Mouse (Mus musculus) ES-Bruce4 (cell line): Measurements from ENCODE around the gene Acot7. TPM values are rescaled to one million over a fixed set of nuclear protein-coding genes. Genes with fewer than 3 reads are reported as not detected.

Experiments used
- H3K27ac ChIP-seq: 2 replicates; pipeline ENCODE4 v1.5.1; 2012; ENCODE audit warnings: low read length, inconsistent platforms; ENCODE audit not compliant: insufficient read depth
- H3K27me3 ChIP-seq: 2 replicates; pipeline ENCODE4 v1.6.1; 2012; ENCODE audit warnings: mild to moderate bottlenecking, low read length, inconsistent platforms; ENCODE audit not compliant: control insufficient read depth, poor library complexity, insufficient read depth, severe bottlenecking
- H3K36me3 ChIP-seq: 2 replicates; pipeline ENCODE4 v1.6.1; 2012; ENCODE audit warnings: inconsistent platforms, mild to moderate bottlenecking, low read length, moderate library complexity; ENCODE audit not compliant: control insufficient read depth, poor library complexity, insufficient read depth, severe bottlenecking
- H3K4me1 ChIP-seq: one replicate; pipeline ENCODE4 v1.8.1; 2011; ENCODE audit warnings: low read length; ENCODE audit not compliant: control insufficient read depth, insufficient read depth
- H3K4me3 ChIP-seq: 2 replicates; pipeline ENCODE4 v1.5.1; 2011; ENCODE audit warnings: low read depth, mild to moderate bottlenecking, low read length
- H3K9ac ChIP-seq: 2 replicates; pipeline ENCODE4 v1.6.1; 2012; ENCODE audit warnings: low read depth, mild to moderate bottlenecking, inconsistent platforms; ENCODE audit not compliant: poor library complexity, severe bottlenecking
- H3K9me3 ChIP-seq: replicated peaks from 2 replicates; pipeline ENCODE4 v1.6.1; 2012; ENCODE audit warnings: mild to moderate bottlenecking, low read length, inconsistent platforms; ENCODE audit not compliant: control insufficient read depth, poor library complexity, insufficient read depth, severe bottlenecking
- CTCF ChIP-seq: IDR thresholded peaks from one replicate; pipeline ENCODE4 v1.8.1; 2011; ENCODE audit warnings: low read depth, low read length
- EP300 ChIP-seq: IDR thresholded peaks from 2 replicates; pipeline ENCODE4 v1.6.1; 2011; ENCODE audit warnings: low read depth, low read length; ENCODE audit not compliant: insufficient read depth
- POLR2A ChIP-seq: IDR thresholded peaks from one replicate; pipeline ENCODE4 v1.8.1; 2011; ENCODE audit warnings: low read length; ENCODE audit not compliant: insufficient read depth
- polyA plus RNA-seq: library from polyadenylated mRNA; stranded (reverse); fragments of >200 nt; gene quantifications from 2 replicates; pipeline ENCODE4 v1.2.4, GENCODE M21; 2011; ENCODE audit warnings: low read depth; ENCODE audit not compliant: missing spikeins, insufficient read depth, insufficient read length

The Acot7 gene
- polyA plus RNA-seq, 1 experiment, result 49.5 TPM

DNA sequence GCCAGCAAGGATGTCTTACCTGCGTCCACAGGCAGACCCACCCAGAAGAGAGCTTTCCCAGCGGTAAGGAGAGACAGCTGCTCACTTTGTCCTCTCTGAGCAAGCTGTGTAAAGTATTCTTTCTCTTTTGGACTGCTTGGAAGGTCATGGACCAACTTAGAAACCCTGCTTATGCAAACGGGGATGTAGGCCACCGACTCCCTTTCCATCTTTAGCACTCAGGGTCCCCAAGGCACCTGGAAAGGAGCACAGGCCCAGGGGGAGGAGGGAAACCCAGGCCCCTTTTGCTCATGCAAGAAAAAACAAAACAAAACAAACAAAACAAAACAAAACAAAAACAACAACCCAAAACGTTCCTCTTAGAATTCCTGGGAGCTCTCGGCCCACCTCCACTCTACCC, 113.6 kb downstream of the Acot7 start, which contains the start of gene Hes3:
Gene Hes3 (minus strand): TSS at position 101 of the 400 bp plus-strand sequence.
- Histone ChIP-seq H3K27me3 (no peaks in the 10 kb centered on the region), H3K36me3 (no peaks in the 10 kb centered on the region), H3K27ac (no peak within 1 kb of the TSS), H3K4me3 (peak within 1 kb of the TSS; percentile 18; the same call in 1 of the 2 replicates), H3K9ac (peak within 1 kb of the TSS; percentile 55), H3K4me1 (peaks cover 12% of the 10 kb centered on the region), H3K9me3 (no peaks in the 10 kb centered on the region)
- TF ChIP-seq POLR2A (no peak), EP300 (no peak), CTCF (no peak)

DNA sequence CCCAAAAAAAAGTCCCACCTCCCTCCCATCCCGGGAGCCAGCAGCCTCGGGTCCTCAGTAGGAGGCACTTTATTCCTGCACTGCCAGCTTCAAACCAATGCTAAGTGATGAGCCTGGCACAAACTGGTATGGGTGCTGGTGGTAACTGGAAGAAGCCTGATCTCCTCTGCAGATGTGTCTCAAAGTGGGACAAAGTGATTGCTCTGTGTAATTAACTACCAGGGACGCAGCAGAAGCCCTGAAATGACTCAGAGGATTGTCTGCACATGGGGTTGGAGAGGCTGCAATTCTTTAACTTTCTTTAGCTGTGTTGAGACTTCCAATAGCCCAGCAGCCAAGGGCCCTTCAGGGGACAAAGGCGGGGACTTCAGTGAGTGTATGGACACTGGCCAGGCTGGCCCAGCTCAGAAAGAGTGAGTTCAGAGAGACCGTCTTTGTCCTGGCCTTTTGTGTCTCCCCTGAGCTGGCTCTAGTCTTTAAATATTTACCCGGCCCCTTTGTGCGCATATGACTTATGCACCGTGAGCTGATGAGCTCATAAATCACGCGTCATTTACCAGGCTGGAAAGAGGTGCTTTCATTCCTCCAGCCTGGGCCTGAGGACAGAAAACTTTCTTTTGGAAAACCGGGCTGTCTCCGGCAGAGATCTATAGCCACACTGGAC, 114.3 kb downstream of the Acot7 start:
- Histone ChIP-seq H3K4me1 (peaks cover 11% of the 10 kb centered on the region), H3K36me3 (no peaks in the 10 kb centered on the region), H3K4me3 (no peak overlapping the region), H3K9ac (no peak overlapping the region), H3K27me3 (no peaks in the 10 kb centered on the region), H3K9me3 (no peaks in the 10 kb centered on the region), H3K27ac (no peak overlapping the region)
- TF ChIP-seq CTCF (no peak), POLR2A (no peak), EP300 (no peak)

- TF ChIP-seq CTCF, result peak; percentile 63
- TF ChIP-seq POLR2A, result no peak
- Histone ChIP-seq H3K9ac (no peak overlapping the region), H3K27me3 (no peaks in the 10 kb centered on the region), H3K4me1 (peaks cover 8% of the 10 kb centered on the region), H3K4me3 (no peak overlapping the region), H3K36me3 (no peaks in the 10 kb centered on the region), H3K9me3 (no peaks in the 10 kb centered on the region), H3K27ac (no peak overlapping the region)
Observed at GRCm38 (mm10) chr4:152294188-152294929, 116.4 kb downstream of the Acot7 start.

GRCm38 (mm10) chr4:152295916-152296315, 118.0 kb downstream of the Acot7 start:
- H3K4me1 ChIP-seq, result peaks cover 5% of the 10 kb centered on the region
- H3K27me3 ChIP-seq, result no peaks in the 10 kb centered on the region
- no peak overlapping the region for H3K4me3 ChIP-seq
- H3K9ac ChIP-seq, result peak overlapping the region; percentile 36; the same call in 1 of the 2 replicates
- H3K36me3 ChIP-seq, result no peaks in the 10 kb centered on the region
- no peak overlapping the region for H3K27ac ChIP-seq
- no peaks in the 10 kb centered on the region for H3K9me3 ChIP-seq
- TF ChIP-seq EP300 (no peak), POLR2A (no peak), CTCF (no peak)

DNA sequence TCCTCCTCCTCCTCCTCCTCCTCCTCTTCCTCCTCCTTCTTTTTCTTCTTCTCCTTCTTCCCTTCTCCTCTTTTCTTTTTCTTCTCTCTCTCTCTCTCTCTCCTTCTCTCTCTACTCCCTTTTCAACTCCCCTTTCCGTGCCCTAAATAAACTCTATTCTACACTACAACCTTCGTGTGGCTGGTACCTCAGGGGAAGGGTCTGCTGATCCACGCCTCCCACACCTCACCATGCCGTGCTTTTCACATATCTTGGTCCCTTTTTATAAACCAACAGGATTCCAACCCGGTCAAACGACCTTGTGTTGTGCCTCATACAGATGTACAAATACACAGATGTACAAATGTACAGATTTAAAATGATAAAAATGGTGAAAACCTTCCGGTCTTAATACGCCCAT, 118.4 kb downstream of the Acot7 start:
- peak overlapping the region; percentile 46 for H3K4me3 ChIP-seq
- TF ChIP-seq EP300, result no peak
- no peak for TF ChIP-seq POLR2A
- H3K27ac ChIP-seq, result 0 out of 2 replicates have a peak overlapping the region, but pooled peaks have one; percentile 12
- no peaks in the 10 kb centered on the region for H3K36me3 ChIP-seq
- H3K4me1 ChIP-seq, result peaks cover 2% of the 10 kb centered on the region
- H3K27me3 ChIP-seq, result no peaks in the 10 kb centered on the region
- no peaks in the 10 kb centered on the region for H3K9me3 ChIP-seq
- peak overlapping the region; percentile 47 for H3K9ac ChIP-seq
